Mouse (Mus musculus) kidney, adult 2 months (tissue): ENCODE results near the gene Ppp2ca.

Experiments used
- CTCF ChIP-seq: fragments of 200-500 bp; conservative IDR thresholded peaks from 2 replicates; pipeline ENCODE4 v1.5.1; 2011; ENCODE audit warnings: low read depth, mild to moderate bottlenecking, control low read depth, low read length, moderate library complexity, mixed read lengths; ENCODE audit not compliant: insufficient read depth, insufficient read length
- POLR2A ChIP-seq: fragments of 200-500 bp; IDR thresholded peaks from one replicate; pipeline ENCODE4 v1.6.1; 2011; ENCODE audit warnings: low read depth, low read length, control low read depth

- TF ChIP-seq POLR2A: no peak
- TF ChIP-seq CTCF: no peak
These were observed 7.6 kb downstream of the Ppp2ca start for GRCm38 (mm10) chr11:52106037-52106436.
